Mouse (Mus musculus) cortical plate, adult 2 months (tissue): Measurements from ENCODE around the gene Clec3b.

Source experiments
- CTCF ChIP-seq: fragments of 200-500 bp; IDR thresholded peaks from 2 replicates; pipeline ENCODE4 v1.5.1; 2011; ENCODE audit warnings: mild to moderate bottlenecking, control low read depth, low read length; ENCODE audit not compliant: insufficient read depth; ENCODE audit errors: extremely low read depth
- POLR2A ChIP-seq: fragments of 200-500 bp; IDR thresholded peaks from 2 replicates; pipeline ENCODE4 v1.6.1; 2011; ENCODE audit warnings: mild to moderate bottlenecking, low read length, control low read depth; ENCODE audit not compliant: insufficient read depth; ENCODE audit errors: extremely low read depth

- TF ChIP-seq POLR2A (no peak), CTCF (peak; percentile 78; the same call in 1 of the 2 replicates)
Observed at GRCm38 (mm10) chr9:123159330-123159729, 8.6 kb downstream of the Clec3b start.
